Mouse (Mus musculus) liver, postnatal 0 days (tissue): Measurements from ENCODE around the gene Rnf213.

Experiments used
- CTCF ChIP-seq: sonication (generic); IDR thresholded peaks from 2 replicates; pipeline ENCODE4 v1.5.1; 2016; ENCODE audit warnings: antibody characterized with exemption, low read depth
- EP300 ChIP-seq: IDR thresholded peaks from 2 replicates; pipeline ENCODE4 v1.6.1; 2016; ENCODE audit warnings: antibody characterized with exemption, low read depth, mild to moderate bottlenecking

DNA sequence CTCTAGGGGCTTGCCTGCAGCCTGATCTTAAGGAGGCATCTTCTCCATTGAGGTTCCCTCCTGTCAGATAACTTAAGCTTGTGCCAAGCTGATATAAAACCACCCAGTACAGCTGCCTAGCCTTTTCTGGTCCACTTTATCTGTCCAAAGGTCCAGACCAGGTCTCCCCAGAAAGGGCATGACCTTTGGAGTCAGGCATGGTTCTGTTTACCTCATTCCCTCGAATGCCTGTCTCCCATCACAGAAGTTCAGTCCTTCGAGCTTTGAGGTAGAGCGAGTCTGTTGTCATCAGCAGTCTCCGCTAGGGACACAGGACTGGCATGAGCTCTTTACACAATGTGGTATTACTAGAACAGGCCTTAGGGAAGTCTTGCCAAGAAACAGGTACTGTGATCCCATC is 113.5 kb downstream of the Rnf213 start:
- TF ChIP-seq CTCF (no peak), EP300 (no peak)
